Mouse (Mus musculus): ENCODE results near the gene Fam90a1b.
A peak's percentile ranks its signal among the peaks of the same experiment; 100 is the strongest.
"Not testable (repeated sequence)": the region's sequence is repeated elsewhere in the genome, so short reads cannot be mapped to it uniquely, and the experiment has no call there.

Gene Fam90a1b

DNA sequence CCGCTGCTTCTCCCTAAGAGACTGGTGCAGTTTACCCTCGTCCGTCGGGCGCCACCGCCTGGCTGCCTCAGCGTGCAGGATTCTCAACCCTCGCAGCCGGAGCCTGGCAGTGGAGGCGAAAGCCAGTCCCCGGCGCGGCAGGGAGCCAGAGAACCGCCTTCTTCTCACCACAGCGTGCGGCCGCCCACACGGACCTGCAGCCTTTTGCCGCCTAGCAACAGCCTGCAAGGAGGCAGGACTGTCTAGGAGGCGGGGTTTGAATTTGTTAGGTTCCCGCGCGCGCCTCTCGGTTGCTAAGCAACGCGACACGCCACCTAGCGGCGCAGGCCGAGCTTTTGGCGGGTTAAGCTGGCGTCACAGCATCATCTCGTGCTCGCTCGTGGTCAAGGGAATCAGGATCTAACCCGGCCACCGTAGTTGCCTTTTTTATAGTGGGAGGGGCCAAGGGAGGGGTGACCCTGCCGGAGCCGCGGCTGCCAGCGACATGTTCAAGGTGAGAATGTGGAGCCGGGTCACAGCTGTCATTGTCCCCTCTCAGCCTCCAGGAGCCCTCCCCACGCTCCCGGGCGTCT is at the start of gene Fam90a1b, which contains the start of gene Apoo:
TSS of gene Fam90a1b (minus strand) at position 108 of the 572 bp plus-strand sequence.
TSS of gene Apoo (plus strand) at position 448 of the 572 bp plus-strand sequence.
- peak; percentile 95 for DNase-seq (ENCODE audit: low read depth)

DNA sequence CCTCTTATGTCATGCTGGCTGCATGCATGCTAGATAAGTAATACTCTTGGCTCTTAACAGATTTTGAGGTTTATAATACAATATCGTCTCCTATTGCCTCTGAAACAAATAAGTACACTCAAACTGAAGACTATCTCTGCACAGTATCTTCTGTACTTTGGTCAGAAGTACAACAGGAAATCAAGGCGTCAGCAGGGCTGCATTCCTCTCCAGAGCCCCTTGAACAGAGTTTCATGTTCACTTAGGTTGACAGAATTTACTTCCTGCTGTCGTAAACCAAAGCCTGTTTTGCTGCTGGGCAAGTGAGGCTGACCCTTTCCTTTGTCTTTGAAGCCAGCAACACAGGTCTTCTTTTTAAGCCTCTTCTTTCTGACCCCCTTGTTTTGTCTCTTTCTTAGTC is 42.4 kb upstream of the Fam90a1b start:
- peak; percentile 2 for DNase-seq (ENCODE audit: low read depth)

DNA sequence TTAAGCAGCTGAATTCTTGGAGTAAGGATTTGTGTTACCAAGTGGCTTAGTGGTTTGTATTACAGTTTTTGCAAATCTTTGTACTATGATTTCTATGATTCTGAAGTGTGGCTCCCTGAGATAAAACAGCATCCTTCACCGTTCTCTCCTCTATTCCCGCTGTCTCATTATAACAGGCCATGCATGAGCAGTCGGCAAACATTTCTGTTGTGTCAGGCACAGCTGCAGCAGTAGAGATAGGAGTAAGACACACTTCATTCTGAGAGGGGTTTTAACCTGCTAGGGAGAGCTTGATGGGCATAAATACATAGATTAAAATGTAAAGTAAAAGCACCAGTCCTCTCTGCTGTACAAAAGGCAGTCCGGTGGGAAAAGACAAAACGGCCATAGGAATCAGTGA is 12.2 kb upstream of the Fam90a1b start:
- DNase-seq (ENCODE audit: low read depth), result no peak

DNA sequence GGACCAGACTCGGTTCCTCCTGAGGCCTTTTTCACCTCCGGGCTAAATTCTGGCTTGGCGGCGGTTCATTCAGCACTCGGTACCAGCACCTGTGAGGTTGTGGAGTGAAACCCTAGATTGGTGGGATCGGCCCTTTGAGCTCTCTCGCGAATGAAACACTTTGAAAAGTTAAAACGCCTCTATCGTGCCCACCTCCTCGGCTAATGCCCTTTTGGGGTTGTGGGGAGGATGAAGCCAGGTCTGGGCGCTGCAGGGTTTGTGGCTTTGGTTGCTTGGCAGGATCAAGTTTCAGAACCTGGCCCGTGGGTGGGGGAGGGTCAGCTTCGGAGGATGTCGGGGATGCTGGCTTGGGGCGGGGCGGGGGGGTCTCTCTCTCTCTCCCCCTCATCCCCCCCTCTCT is 671 bp upstream of the Fam90a1b start:
- DNase-seq (ENCODE audit: low read depth), result no peak

DNA sequence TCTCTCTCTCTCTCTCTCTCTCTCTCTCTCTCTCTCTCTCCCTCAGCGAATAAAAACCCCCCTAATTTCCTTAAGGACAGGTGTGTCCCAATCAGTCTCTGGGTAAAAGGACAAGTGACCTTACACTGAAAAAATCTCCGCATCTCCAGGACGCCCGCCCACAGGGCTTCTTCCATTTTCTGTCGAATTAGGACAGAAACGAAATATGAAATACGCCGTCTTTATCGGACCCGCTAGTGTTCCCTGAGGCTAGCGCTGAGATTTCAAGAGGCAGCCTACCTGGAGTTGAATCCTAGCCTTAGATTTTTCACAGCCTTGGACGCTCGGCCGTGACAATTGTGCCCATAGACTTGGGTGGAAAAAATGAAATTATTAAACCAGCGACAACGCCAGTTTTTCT is 548 bp downstream of the Fam90a1b start:
- DNase-seq (ENCODE audit: low read depth), result peak; percentile 60

DNA sequence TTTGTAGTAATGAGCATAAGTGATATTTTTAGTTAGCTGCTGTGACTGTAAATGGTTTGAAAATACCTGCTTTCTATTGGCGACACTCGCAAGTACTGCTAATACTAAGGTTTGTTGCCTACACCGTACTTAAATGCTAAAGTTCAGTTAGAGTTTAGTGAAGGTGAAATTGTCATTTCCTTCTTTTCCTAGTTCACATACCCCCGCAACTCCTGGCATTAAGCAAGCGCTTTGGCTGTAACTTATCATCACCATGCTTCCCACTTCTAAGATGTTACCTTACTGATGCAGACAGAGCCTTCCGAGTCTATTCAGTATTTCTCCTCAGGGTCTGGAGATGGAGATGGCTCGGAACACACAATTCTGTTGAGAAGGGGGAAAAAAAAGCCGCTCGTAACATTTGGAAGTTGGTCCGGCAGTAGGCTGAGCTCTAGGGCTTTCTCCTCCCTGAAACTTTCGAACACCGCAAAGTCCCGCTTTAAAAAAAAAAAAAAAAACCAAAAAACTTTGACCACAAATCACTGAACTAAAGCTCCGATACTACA is 1.1 kb downstream of the Fam90a1b start:
- DNase-seq (ENCODE audit: low read depth), result peak; percentile 53

DNA sequence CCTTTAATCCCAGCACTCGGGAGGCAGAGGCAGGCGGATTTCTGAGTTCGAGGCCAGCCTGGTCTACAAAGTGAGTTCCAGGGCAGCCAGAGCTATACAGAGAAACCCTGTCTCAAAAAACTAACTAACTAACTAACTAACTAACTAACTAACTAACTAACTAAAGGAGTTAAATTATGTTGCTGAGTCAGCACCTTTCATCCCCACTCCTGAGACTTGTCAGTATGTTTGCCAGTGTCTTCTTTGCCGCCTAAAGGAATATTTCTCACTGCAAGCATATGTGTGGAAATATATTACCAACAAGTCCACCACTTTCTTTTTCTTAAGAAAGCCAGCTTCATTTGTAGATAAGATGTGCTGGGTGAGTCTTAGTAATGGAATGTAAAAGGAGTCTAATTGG is 22.9 kb downstream of the Fam90a1b start:
- DNase-seq (ENCODE audit: low read depth), result not testable (repeated sequence)

DNA sequence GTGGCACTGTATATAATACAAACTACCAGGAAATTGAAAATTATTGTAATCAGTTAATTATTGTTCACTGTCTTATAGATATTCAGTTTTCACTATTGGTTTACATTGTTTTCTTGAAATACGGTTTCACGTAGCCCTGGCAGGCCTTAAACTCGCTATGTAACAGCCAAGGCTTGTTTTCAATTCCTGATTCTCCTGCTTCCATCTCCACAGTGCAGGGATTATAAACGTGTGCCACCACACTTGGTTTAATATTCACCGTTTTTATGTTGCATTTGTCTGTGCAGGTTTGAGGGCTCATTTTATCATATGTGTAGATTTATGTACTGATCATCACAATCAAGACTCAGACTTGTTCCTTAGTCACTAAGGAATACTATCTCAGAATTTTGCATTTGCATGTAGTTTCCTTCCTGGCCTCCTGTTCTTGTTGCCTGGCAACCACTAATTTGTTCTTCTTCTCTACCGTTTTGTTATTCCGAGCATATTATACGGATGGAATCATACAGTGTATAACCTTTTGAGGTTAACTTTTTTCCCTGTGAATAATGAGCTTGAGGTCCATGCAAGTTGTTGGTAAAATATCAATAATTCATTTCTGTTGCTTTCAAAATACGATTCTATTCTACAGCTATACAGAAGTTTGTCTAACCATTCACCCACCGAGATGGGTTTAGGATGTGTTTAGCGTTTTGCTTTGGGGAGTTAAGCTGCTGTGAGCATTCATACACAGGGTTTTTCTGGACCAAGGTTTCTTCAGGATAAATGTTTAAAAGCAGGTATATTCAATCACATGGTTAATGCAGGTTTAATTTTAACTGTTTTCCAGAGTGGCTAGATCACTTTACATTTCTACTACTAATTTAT is 45.3 kb downstream of the Fam90a1b start:
- DNase-seq (ENCODE audit: low read depth), result no peak

Measured in induced T-regulatory cell, adult 2 months (primary cell).